Comparison of ENCODE assay signal across 8 mouse cellular contexts in genomic region chr5:24474723-24475261, GRCm38 (mm10). TPM values are rescaled to one million over a fixed set of nuclear protein-coding genes. Genes with fewer than 3 reads are reported as not detected.
DNase-seq lines count a peak whose midpoint lies in the region; ATAC-seq lines count a peak whose summit lies in the region.

No protein-coding gene starts in this region.

- peaks cover 35% of the 10 kb centered on the region for H3K4me1 ChIP-seq in intestine, embryonic 16.5 days (ENCODE audit: control insufficient read depth, insufficient read depth, low read length)
- peaks cover 26% of the 10 kb centered on the region for H3K4me1 ChIP-seq in liver, embryonic 11.5 days (replicated peaks; ENCODE audit: control insufficient read depth, insufficient read depth, low read length)
- H3K4me1 ChIP-seq in neural tube, embryonic 13.5 days (replicated peaks), result peaks cover 45% of the 10 kb centered on the region

- peaks cover 11% of the 10 kb centered on the region; the same call in 1 of the 2 replicates for H3K36me3 ChIP-seq in intestine, embryonic 16.5 days (ENCODE audit: control insufficient read depth, insufficient read depth, low read length)
- peaks cover 22% of the 10 kb centered on the region for H3K36me3 ChIP-seq in liver, embryonic 11.5 days (ENCODE audit: control insufficient read depth, insufficient read depth, low read length)
- H3K36me3 ChIP-seq in neural tube, embryonic 13.5 days, result peaks cover 33% of the 10 kb centered on the region

- peak overlapping the region; percentile 66 for H3K9ac ChIP-seq in intestine, embryonic 16.5 days (ENCODE audit: low read depth, low read length)
- peak overlapping the region; percentile 43; the same call in 1 of the 2 replicates for H3K9ac ChIP-seq in liver, embryonic 11.5 days (ENCODE audit: low read depth, low read length)
- peak overlapping the region; percentile 69 for H3K9ac ChIP-seq in neural tube, embryonic 13.5 days

- ATAC-seq in intestine, embryonic 16.5 days, result peak; percentile 37
- ATAC-seq in liver, embryonic 11.5 days (replicated peaks; ENCODE audit: low FRiP score), result no peak
- ATAC-seq in neural tube, embryonic 13.5 days (ENCODE audit: low read depth), result 0 out of 2 replicates have a peak, but pooled peaks have one; percentile 5

- peak overlapping the region; percentile 85 for H3K4me2 ChIP-seq in intestine, embryonic 16.5 days (ENCODE audit: low read depth, low read length)
- H3K4me2 ChIP-seq in liver, embryonic 11.5 days, result peak overlapping the region; percentile 77
- H3K4me2 ChIP-seq in neural tube, embryonic 13.5 days, result peak overlapping the region; percentile 70

- H3K27ac ChIP-seq in intestine, embryonic 16.5 days (ENCODE audit: low read length), result no peak overlapping the region
- no peak overlapping the region for H3K27ac ChIP-seq in liver, embryonic 11.5 days (ENCODE audit: low read depth, low read length)
- H3K27ac ChIP-seq in neural tube, embryonic 13.5 days (replicated peaks), result 0 out of 2 replicates have a peak overlapping the region, but pooled peaks have one; percentile 13

- peak overlapping the region; percentile 48 for H3K4me3 ChIP-seq in intestine, embryonic 16.5 days (ENCODE audit: low read length)
- peak overlapping the region; percentile 49 for H3K4me3 ChIP-seq in liver, embryonic 11.5 days (ENCODE audit: low read depth, low read length)
- peak overlapping the region; percentile 41 for H3K4me3 ChIP-seq in neural tube, embryonic 13.5 days

- no peaks in the 10 kb centered on the region for H3K9me3 ChIP-seq in intestine, embryonic 16.5 days (ENCODE audit: control insufficient read depth, low read length)
- H3K9me3 ChIP-seq in liver, embryonic 11.5 days (ENCODE audit: control insufficient read depth, low read length), result no peaks in the 10 kb centered on the region
- no peaks in the 10 kb centered on the region for H3K9me3 ChIP-seq in neural tube, embryonic 13.5 days

- peaks cover 6% of the 10 kb centered on the region; the same call in 1 of the 2 replicates for H3K27me3 ChIP-seq in intestine, embryonic 16.5 days (replicated peaks; ENCODE audit: control insufficient read depth, insufficient read depth, low read length)
- H3K27me3 ChIP-seq in liver, embryonic 11.5 days (replicated peaks; ENCODE audit: control insufficient read depth, insufficient read depth, low read length), result peaks cover 30% of the 10 kb centered on the region
- peaks cover 36% of the 10 kb centered on the region for H3K27me3 ChIP-seq in neural tube, embryonic 13.5 days

- DNase-seq in embryo, embryonic 10 days (ENCODE audit: low spot score), result peak; percentile 58
- no peak for DNase-seq in embryo, embryonic 10.5 days (ENCODE audit: low spot score)
- peak; percentile 83 for DNase-seq in adrenal gland, postnatal 14 days
- peak; percentile 41 to 52 for DNase-seq in gastrocnemius, postnatal 4 days (ENCODE audit: low spot score in 2 of 2)
- DNase-seq in liver, embryonic 11.5 days (ENCODE audit: low spot score), result peak; percentile 58
- peak; percentile 56 for DNase-seq in thymus, postnatal 25 days

- 6% methylated on average over 66 of the region's 67 CpGs for WGBS in intestine, embryonic 16.5 days
- 6% methylated on average over 67 of the region's 67 CpGs for WGBS in liver, embryonic 11.5 days
- WGBS in neural tube, embryonic 13.5 days, result 4% methylated on average over 66 of the region's 67 CpGs

RNA-seq across cellular contexts. Expression of gene Agap3, which starts 22.8 kb away (rescaled TPM):
- total RNA-seq in adrenal gland, postnatal 14 days (2021), result 64.0 and 72.0 TPM in 2 replicates
- 10 to 100 TPM; 80.9 to 90.9 TPM for total RNA-seq in gastrocnemius, postnatal 4 days (2021)
- polyA plus RNA-seq in intestine, embryonic 16.5 days (2015; fragmentation: Nextera tagmentation; extraction: Ambion mirVana), result 10.2 and 10.7 TPM in 2 replicates
- polyA plus RNA-seq in liver, embryonic 11.5 days (2014; fragmentation: Nextera tagmentation; extraction: Ambion mirVana), result 29.4 and 30.6 TPM in 2 replicates
- polyA plus RNA-seq in neural tube, embryonic 13.5 days (2015; fragmentation: Nextera tagmentation; extraction: Ambion mirVana), result 64.6 and 80.9 TPM in 2 replicates

RNA-seq across cellular contexts. Expression of gene Tmub1, which starts 27.1 kb away (rescaled TPM):
- total RNA-seq in adrenal gland, postnatal 14 days (2021), result 8.6 and 10.6 TPM in 2 replicates
- 1 to 10 TPM; 6.7 to 7.0 TPM for total RNA-seq in gastrocnemius, postnatal 4 days (2021)
- polyA plus RNA-seq in intestine, embryonic 16.5 days (2015; fragmentation: Nextera tagmentation; extraction: Ambion mirVana), result 28.5 and 28.7 TPM in 2 replicates
- polyA plus RNA-seq in liver, embryonic 11.5 days (2014; fragmentation: Nextera tagmentation; extraction: Ambion mirVana), result 12.3 and 12.4 TPM in 2 replicates
- 51.2 TPM in 2 replicates for polyA plus RNA-seq in neural tube, embryonic 13.5 days (2015; fragmentation: Nextera tagmentation; extraction: Ambion mirVana)

RNA-seq across cellular contexts. Expression of gene Fastk, which starts 29.7 kb away (rescaled TPM):
- 113 and 122 TPM in 2 replicates for total RNA-seq in adrenal gland, postnatal 14 days (2021)
- total RNA-seq in gastrocnemius, postnatal 4 days (2021), result 100 to 1,000 TPM; 129 to 132 TPM
- polyA plus RNA-seq in intestine, embryonic 16.5 days (2015; fragmentation: Nextera tagmentation; extraction: Ambion mirVana), result 113 and 117 TPM in 2 replicates
- 95.1 and 101 TPM in 2 replicates for polyA plus RNA-seq in liver, embryonic 11.5 days (2014; fragmentation: Nextera tagmentation; extraction: Ambion mirVana)
- polyA plus RNA-seq in neural tube, embryonic 13.5 days (2015; fragmentation: Nextera tagmentation; extraction: Ambion mirVana), result 89.4 and 102 TPM in 2 replicates

RNA-seq across cellular contexts. Expression of gene Slc4a2, which starts 51.2 kb away (rescaled TPM):
- total RNA-seq in adrenal gland, postnatal 14 days (2021), result 57.6 and 60.5 TPM in 2 replicates
- total RNA-seq in gastrocnemius, postnatal 4 days (2021), result 10 to 100 TPM; 40.3 to 42.6 TPM
- 52.7 and 59.2 TPM in 2 replicates for polyA plus RNA-seq in intestine, embryonic 16.5 days (2015; fragmentation: Nextera tagmentation; extraction: Ambion mirVana)
- 20.5 and 22.4 TPM in 2 replicates for polyA plus RNA-seq in liver, embryonic 11.5 days (2014; fragmentation: Nextera tagmentation; extraction: Ambion mirVana)
- 18.5 and 24.6 TPM in 2 replicates for polyA plus RNA-seq in neural tube, embryonic 13.5 days (2015; fragmentation: Nextera tagmentation; extraction: Ambion mirVana)

RNA-seq across cellular contexts. Expression of gene Cdk5, which starts 51.5 kb away (rescaled TPM):
- total RNA-seq in adrenal gland, postnatal 14 days (2021), result 38.5 and 38.7 TPM in 2 replicates
- total RNA-seq in gastrocnemius, postnatal 4 days (2021), result 10 to 100 TPM; 24.4 to 25.7 TPM
- 37.0 and 38.1 TPM in 2 replicates for polyA plus RNA-seq in intestine, embryonic 16.5 days (2015; fragmentation: Nextera tagmentation; extraction: Ambion mirVana)
- polyA plus RNA-seq in liver, embryonic 11.5 days (2014; fragmentation: Nextera tagmentation; extraction: Ambion mirVana), result 25.2 and 25.9 TPM in 2 replicates
- polyA plus RNA-seq in neural tube, embryonic 13.5 days (2015; fragmentation: Nextera tagmentation; extraction: Ambion mirVana), result 93.2 and 102 TPM in 2 replicates
